Comparison of ENCODE assay signal across 1 mouse cellular context in the genomic region with DNA sequence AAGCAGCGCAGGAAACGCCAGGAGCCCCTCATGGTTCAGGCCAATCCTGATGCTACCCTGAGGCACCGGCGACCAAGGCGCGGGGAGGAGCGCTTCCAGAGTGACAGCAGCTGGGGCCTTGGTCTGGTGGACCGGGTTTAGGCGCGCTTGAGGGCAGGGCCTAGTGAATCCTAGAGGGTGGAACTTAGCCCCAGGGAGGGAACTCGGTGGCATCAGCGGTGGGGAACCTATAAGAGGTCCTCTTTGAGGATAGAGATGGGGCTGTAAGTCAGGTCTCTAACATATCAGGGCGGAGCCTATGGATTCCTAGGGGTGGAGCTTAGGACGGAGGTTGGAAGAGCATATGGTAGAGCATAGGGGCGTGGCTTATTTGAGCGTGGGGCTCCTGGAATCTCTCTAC.
TF ChIP-seq lines count a peak whose summit lies in the region.

No protein-coding gene starts in this region.

TF ChIP-seq in MEL, 35 proteins besides CTCF, POLR2A, EP300 and RAD21 (continued from another document):
- TF ChIP-seq GABPA (IDR thresholded peaks at IDR 0.05; ENCODE audit: low read depth, low read length) (no peak), KAT2A (conservative IDR thresholded peaks at IDR 0.05; ENCODE audit: low read depth, low read length) (no peak), USF1 (IDR thresholded peaks at IDR 0.05; ENCODE audit: low read depth, low read length) (no peak)
